8 mouse cellular contexts compared by ENCODE assay signal in the genomic region with DNA sequence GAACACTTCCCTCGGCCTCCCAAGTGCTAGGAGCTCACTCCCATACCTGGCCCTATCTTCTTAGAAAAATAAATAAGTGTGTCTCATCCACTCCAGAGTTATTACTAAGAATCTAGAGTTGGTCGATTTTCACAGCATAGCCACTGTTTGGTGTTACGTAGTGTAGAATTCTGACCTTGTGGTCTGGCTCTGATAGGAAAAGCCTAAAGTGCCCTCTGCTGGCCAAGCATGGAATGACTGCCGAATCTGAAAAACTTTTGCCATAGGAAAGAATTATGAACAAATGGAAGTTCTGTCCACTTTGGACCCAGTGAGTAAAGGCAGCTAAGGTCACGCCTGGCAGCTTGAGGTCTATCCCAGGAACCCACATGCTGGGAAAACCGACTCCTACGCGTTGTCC. TPM values are rescaled to one million over a fixed set of nuclear protein-coding genes. Genes with fewer than 3 reads are reported as not detected.
DNase-seq lines count a peak whose midpoint lies in the region; ATAC-seq and TF ChIP-seq lines count a peak whose summit lies in the region.

No protein-coding gene starts in this region.

- TF ChIP-seq POLR2A in cortical plate, adult 2 months (IDR thresholded peaks at IDR 0.05; ENCODE audit: extremely low read depth, insufficient read depth, low read length): no peak

- WGBS in forebrain, embryonic 13.5 days: 31% methylated on average over 8 of the region's 8 CpGs
- 30% methylated on average over 8 of the region's 8 CpGs for WGBS in forebrain, embryonic 12.5 days

- H3K27ac ChIP-seq in forebrain, embryonic 13.5 days: no peak overlapping the region
- no peak overlapping the region for H3K27ac ChIP-seq in forebrain, embryonic 12.5 days
- H3K27ac ChIP-seq in cortical plate, adult 2 months (ENCODE audit: insufficient read depth, low read length): no peak overlapping the region

- no peak overlapping the region for H3K4me2 ChIP-seq in forebrain, embryonic 13.5 days
- H3K4me2 ChIP-seq in forebrain, embryonic 12.5 days: no peak overlapping the region

- H3K9ac ChIP-seq in forebrain, embryonic 13.5 days: no peak overlapping the region
- H3K9ac ChIP-seq in forebrain, embryonic 12.5 days: no peak overlapping the region

- DNase-seq in heart, adult 8-10 months (ENCODE audit: low spot score): peak; percentile 85
- DNase-seq in layer of hippocampus, postnatal 14 days (ENCODE audit: low spot score in 2 of 2): peak; percentile 76 to 82
- DNase-seq in mesoderm, embryonic 11.5 days (ENCODE audit: low read depth, low spot score): peak; percentile 75
- DNase-seq in spleen, postnatal 36 days (ENCODE audit: low spot score in 2 of 2): peak; percentile 50 to 68

- TF ChIP-seq CTCF in cortical plate, adult 2 months (IDR thresholded peaks at IDR 0.05; ENCODE audit: extremely low read depth, insufficient read depth, low read length): peak; percentile 88

- H3K4me1 ChIP-seq in forebrain, embryonic 13.5 days: peaks cover 5% of the 10 kb centered on the region; the same call in 1 of the 2 replicates
- peaks cover 6% of the 10 kb centered on the region for H3K4me1 ChIP-seq in forebrain, embryonic 12.5 days
- no peaks in the 10 kb centered on the region for H3K4me1 ChIP-seq in cortical plate, adult 2 months (ENCODE audit: control insufficient read depth, insufficient read depth, low read length)

- H3K36me3 ChIP-seq in forebrain, embryonic 13.5 days (ENCODE audit: poor library complexity, severe bottlenecking): peaks cover 20% of the 10 kb centered on the region
- peaks cover 9% of the 10 kb centered on the region for H3K36me3 ChIP-seq in forebrain, embryonic 12.5 days (replicated peaks)

- no peaks in the 10 kb centered on the region for H3K27me3 ChIP-seq in forebrain, embryonic 13.5 days
- H3K27me3 ChIP-seq in forebrain, embryonic 12.5 days: no peaks in the 10 kb centered on the region

- ATAC-seq in forebrain, embryonic 13.5 days: 0 out of 2 replicates have a peak, but pooled peaks have one; percentile 12
- no peak for ATAC-seq in forebrain, embryonic 12.5 days (ENCODE audit: low FRiP score)
- ATAC-seq in activated CD4-positive, CD25-positive, alpha-beta regulatory T cell, adult 4 months: peak; percentile 9

- no peak overlapping the region for H3K4me3 ChIP-seq in forebrain, embryonic 13.5 days
- no peak overlapping the region for H3K4me3 ChIP-seq in forebrain, embryonic 12.5 days (replicated peaks)
- H3K4me3 ChIP-seq in cortical plate, adult 2 months (ENCODE audit: insufficient read depth, low read length): no peak overlapping the region

- no peaks in the 10 kb centered on the region for H3K9me3 ChIP-seq in forebrain, embryonic 13.5 days (replicated peaks)
- H3K9me3 ChIP-seq in forebrain, embryonic 12.5 days: no peaks in the 10 kb centered on the region

RNA-seq across cellular contexts. Expression of gene Kctd7, which starts 5.3 kb away (rescaled TPM):
- polyA plus RNA-seq in forebrain, embryonic 13.5 days (2015; fragmentation: Nextera tagmentation; extraction: Ambion mirVana): 8.3 and 8.9 TPM in 2 replicates
- polyA plus RNA-seq in forebrain, embryonic 12.5 days (2016; fragmentation: Nextera tagmentation; extraction: Ambion mirVana): 7.5 and 7.7 TPM in 2 replicates
- 1 to 10 TPM; 2.6 to 3.2 TPM for polyA plus RNA-seq in activated CD4-positive, CD25-positive, alpha-beta regulatory T cell, adult 4 months (2017; shearing (Covaris generic))
- polyA plus RNA-seq in cortical plate, adult 2 months (2012; rRNA removed): 8.0 and 8.7 TPM in 2 replicates
- total RNA-seq in heart, adult 8-10 months (2022): 1 to 10 TPM; 2.1 to 3.6 (median 3.1) TPM
- total RNA-seq in layer of hippocampus, postnatal 14 days (2021): 10 to 100 TPM; 11.5 to 13.3 TPM

RNA-seq across cellular contexts. Expression of gene Rabgef1, which starts 32.2 kb away (rescaled TPM):
- 32.8 and 34.6 TPM in 2 replicates for polyA plus RNA-seq in forebrain, embryonic 13.5 days (2015; fragmentation: Nextera tagmentation; extraction: Ambion mirVana)
- polyA plus RNA-seq in forebrain, embryonic 12.5 days (2016; fragmentation: Nextera tagmentation; extraction: Ambion mirVana): 30.7 and 31.5 TPM in 2 replicates
- 10 to 100 TPM; 21.4 to 32.6 TPM for polyA plus RNA-seq in activated CD4-positive, CD25-positive, alpha-beta regulatory T cell, adult 4 months (2017; shearing (Covaris generic))
- 38.5 and 43.6 TPM in 2 replicates for polyA plus RNA-seq in cortical plate, adult 2 months (2012; rRNA removed)
- 10 to 100 TPM; 20.6 to 24.3 (median 22.0) TPM for total RNA-seq in heart, adult 8-10 months (2022)
- 10 to 100 TPM; 34.3 to 38.7 TPM for total RNA-seq in layer of hippocampus, postnatal 14 days (2021)
